Mouse (Mus musculus): Measurements from ENCODE around the gene 4930432M17Rik. TPM values are rescaled to one million over a fixed set of nuclear protein-coding genes. Genes with fewer than 3 reads are reported as not detected.

Gene 4930432M17Rik
- polyA plus RNA-seq, 1 experiment from 2014 or later = not detected

DNA sequence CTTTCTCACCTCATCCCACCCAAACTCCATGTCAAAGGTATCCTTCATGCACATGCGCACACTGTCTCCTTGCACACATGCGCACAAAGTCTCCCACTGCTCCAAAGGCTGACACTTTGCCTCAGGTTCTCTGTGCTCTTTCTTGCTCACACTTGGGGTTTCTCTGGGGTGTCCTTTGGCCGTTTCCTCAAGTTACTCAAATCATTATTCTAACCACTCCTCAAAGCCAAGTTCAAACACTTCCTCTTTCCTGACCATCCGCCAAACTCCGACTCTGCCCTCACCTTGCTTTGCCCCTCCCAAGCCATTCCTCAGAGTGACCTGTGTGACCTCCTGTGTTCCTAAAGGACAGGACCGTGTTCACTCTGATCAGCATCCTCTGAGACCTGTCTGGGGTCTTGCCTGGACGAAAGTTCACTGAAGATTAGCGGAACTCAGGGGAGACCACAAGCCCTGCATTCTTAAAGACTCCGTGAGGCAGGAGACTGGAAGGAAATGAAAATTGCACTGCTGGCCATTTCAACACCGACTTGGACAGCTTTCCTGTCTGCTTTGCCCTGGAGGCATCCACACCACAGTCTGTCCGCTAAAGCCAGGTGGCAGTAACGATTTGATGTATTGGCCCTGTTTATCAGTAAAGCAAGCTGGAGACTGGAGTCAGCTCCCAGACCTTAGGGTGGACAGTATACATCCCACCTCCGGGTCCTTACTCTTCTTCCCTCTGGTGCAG is 22.6 kb downstream of the 4930432M17Rik start:
- H3K36me3 ChIP-seq (ENCODE audit: control insufficient read depth, insufficient read depth, low read length) = no peaks in the 10 kb centered on the region
- WGBS = 83% methylated on average over 13 of the region's 13 CpGs
- no peak overlapping the region for H3K9ac ChIP-seq (ENCODE audit: low read length)
- ATAC-seq (replicated peaks; ENCODE audit: low FRiP score) = no peak
- H3K9me3 ChIP-seq (ENCODE audit: control insufficient read depth, low read length) = no peaks in the 10 kb centered on the region
- DNase-seq (ENCODE audit: low spot score) = no peak
- H3K4me1 ChIP-seq (replicated peaks; ENCODE audit: control insufficient read depth, insufficient read depth, low read length) = no peaks in the 10 kb centered on the region
- H3K27me3 ChIP-seq (ENCODE audit: control insufficient read depth, insufficient read depth, low read length) = no peaks in the 10 kb centered on the region
- H3K4me2 ChIP-seq (ENCODE audit: low read depth, low read length, severe bottlenecking) = no peak overlapping the region
- no peak overlapping the region for H3K27ac ChIP-seq (ENCODE audit: low read depth, low read length)
- H3K4me3 ChIP-seq (ENCODE audit: low read depth, low read length) = no peak overlapping the region

DNA sequence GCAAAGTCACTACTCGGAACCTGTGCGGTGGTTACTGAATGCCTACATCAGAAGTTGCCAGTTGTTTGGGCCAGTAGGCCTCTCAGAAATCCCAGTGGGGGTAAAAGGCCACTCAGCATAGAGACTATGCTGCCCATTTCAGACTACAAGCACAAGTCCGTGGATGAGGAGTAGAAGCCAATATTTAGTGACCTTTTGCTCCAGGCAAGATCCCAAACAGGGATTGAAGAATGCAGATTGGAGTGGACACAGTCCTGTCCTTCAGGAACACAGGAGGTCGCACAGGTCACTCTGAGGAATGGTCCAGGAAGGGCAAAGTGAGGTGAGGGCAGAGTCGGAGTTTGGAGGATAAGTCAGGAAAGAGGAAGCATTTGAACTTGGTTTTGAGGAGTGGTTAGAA is 23.2 kb downstream of the 4930432M17Rik start:
- Histone ChIP-seq H3K36me3 (ENCODE audit: control insufficient read depth, insufficient read depth, low read length) (no peaks in the 10 kb centered on the region), H3K27me3 (ENCODE audit: control insufficient read depth, insufficient read depth, low read length) (no peaks in the 10 kb centered on the region), H3K9ac (ENCODE audit: low read length) (no peak overlapping the region), H3K4me1 (replicated peaks; ENCODE audit: control insufficient read depth, insufficient read depth, low read length) (no peaks in the 10 kb centered on the region), H3K4me3 (ENCODE audit: low read depth, low read length) (no peak overlapping the region), H3K9me3 (ENCODE audit: control insufficient read depth, low read length) (no peaks in the 10 kb centered on the region), H3K27ac (ENCODE audit: low read depth, low read length) (no peak overlapping the region), H3K4me2 (ENCODE audit: low read depth, low read length, severe bottlenecking) (no peak overlapping the region)
- ATAC-seq (replicated peaks; ENCODE audit: low FRiP score) (no peak), DNase-seq (ENCODE audit: low spot score) (no peak)
- 86% methylated on average over 5 of the region's 5 CpGs for WGBS

DNA sequence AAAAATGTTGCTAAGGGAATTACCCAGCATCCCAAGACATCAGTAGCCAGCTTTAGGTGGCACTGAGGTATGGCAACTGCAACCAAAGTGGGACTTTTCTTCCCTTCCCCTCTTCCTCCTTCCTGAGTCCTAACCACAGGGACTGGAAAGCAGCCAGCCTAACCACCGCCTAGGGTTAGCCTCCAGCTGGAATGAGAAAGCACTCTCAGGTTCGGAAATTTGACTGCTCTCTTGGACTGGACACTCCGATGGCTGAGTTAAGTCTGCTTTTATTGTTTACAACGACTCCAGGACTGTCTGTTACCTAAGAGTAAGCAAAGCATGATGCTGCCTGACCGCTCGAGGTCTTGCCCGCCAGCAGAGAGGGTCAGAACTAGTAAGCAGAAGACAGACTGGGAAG is 26.6 kb downstream of the 4930432M17Rik start:
- no peaks in the 10 kb centered on the region for H3K9me3 ChIP-seq (ENCODE audit: control insufficient read depth, low read length)
- no peak overlapping the region for H3K4me2 ChIP-seq (ENCODE audit: low read depth, low read length, severe bottlenecking)
- WGBS = 89% methylated on average over 7 of the region's 7 CpGs
- H3K4me1 ChIP-seq (replicated peaks; ENCODE audit: control insufficient read depth, insufficient read depth, low read length) = peaks cover 17% of the 10 kb centered on the region
- ATAC-seq (replicated peaks; ENCODE audit: low FRiP score) (no peak), DNase-seq (ENCODE audit: low spot score) (no peak)
- H3K27ac ChIP-seq (ENCODE audit: low read depth, low read length) = no peak overlapping the region
- no peak overlapping the region for H3K9ac ChIP-seq (ENCODE audit: low read length)
- H3K27me3 ChIP-seq (ENCODE audit: control insufficient read depth, insufficient read depth, low read length) = no peaks in the 10 kb centered on the region
- no peak overlapping the region for H3K4me3 ChIP-seq (ENCODE audit: low read depth, low read length)
- H3K36me3 ChIP-seq (ENCODE audit: control insufficient read depth, insufficient read depth, low read length) = no peaks in the 10 kb centered on the region

DNA sequence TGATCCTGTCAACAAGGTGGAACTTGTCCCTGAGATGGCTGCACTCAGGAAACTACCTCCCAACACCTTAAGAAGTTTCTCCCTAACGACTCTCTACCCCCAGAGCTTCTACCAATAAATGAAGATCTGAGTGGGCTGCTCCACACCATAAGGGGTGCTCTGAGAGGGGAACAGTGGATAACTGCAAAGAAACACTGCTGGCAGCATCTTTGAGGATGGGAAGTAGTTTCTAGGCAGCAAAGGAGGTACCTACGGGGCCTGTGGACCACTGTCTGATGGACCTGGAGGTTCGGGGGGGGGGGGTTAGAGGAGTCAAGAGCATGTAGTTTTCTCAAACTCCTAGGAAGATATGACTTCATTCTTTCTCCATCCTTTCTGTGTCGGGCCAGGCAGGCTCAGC is 28.8 kb downstream of the 4930432M17Rik start:
- H3K9ac ChIP-seq (ENCODE audit: low read length) = no peak overlapping the region
- DNase-seq (ENCODE audit: low spot score) (no peak), ATAC-seq (replicated peaks; ENCODE audit: low FRiP score) (peak; percentile 14; the same call in 1 of the 2 replicates)
- H3K27me3 ChIP-seq (ENCODE audit: control insufficient read depth, insufficient read depth, low read length) = no peaks in the 10 kb centered on the region
- no peak overlapping the region for H3K4me3 ChIP-seq (ENCODE audit: low read depth, low read length)
- H3K9me3 ChIP-seq (ENCODE audit: control insufficient read depth, low read length) = no peaks in the 10 kb centered on the region
- H3K4me2 ChIP-seq (ENCODE audit: low read depth, low read length, severe bottlenecking) = no peak overlapping the region
- H3K36me3 ChIP-seq (ENCODE audit: control insufficient read depth, insufficient read depth, low read length) = no peaks in the 10 kb centered on the region
- 69% methylated on average over 4 of the region's 4 CpGs for WGBS
- peak overlapping the region; percentile 90 for H3K27ac ChIP-seq (ENCODE audit: low read depth, low read length)
- peaks cover 17% of the 10 kb centered on the region for H3K4me1 ChIP-seq (replicated peaks; ENCODE audit: control insufficient read depth, insufficient read depth, low read length)

DNA sequence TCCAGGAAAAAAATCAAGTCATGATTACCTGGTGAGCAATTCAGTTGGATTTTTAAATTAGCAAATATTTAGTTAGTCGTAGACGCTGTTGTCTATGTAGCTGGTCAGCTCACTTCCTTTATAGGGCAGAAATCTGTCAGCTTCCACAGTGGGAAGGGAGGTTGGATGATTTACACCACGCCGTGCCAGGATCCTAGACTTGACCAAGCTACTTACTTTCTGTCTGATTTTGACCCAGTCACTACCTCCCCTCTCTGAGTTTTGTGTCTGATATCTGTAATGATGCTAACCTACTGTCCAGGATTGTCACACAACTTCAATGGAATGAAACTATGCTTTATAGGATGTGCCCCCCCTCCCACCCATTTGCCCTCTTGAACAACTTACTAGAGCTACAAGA is 29.3 kb downstream of the 4930432M17Rik start:
- Histone ChIP-seq H3K4me2 (ENCODE audit: low read depth, low read length, severe bottlenecking) (no peak overlapping the region), H3K9me3 (ENCODE audit: control insufficient read depth, low read length) (no peaks in the 10 kb centered on the region), H3K4me1 (replicated peaks; ENCODE audit: control insufficient read depth, insufficient read depth, low read length) (peaks cover 17% of the 10 kb centered on the region), H3K9ac (ENCODE audit: low read length) (no peak overlapping the region), H3K27ac (ENCODE audit: low read depth, low read length) (peak overlapping the region; percentile 90), H3K27me3 (ENCODE audit: control insufficient read depth, insufficient read depth, low read length) (no peaks in the 10 kb centered on the region), H3K4me3 (ENCODE audit: low read depth, low read length) (no peak overlapping the region), H3K36me3 (ENCODE audit: control insufficient read depth, insufficient read depth, low read length) (no peaks in the 10 kb centered on the region)
- 70% methylated on average over 4 of the region's 4 CpGs for WGBS
- DNase-seq (ENCODE audit: low spot score) = no peak
- peak; percentile 40 for ATAC-seq (replicated peaks; ENCODE audit: low FRiP score)

DNA sequence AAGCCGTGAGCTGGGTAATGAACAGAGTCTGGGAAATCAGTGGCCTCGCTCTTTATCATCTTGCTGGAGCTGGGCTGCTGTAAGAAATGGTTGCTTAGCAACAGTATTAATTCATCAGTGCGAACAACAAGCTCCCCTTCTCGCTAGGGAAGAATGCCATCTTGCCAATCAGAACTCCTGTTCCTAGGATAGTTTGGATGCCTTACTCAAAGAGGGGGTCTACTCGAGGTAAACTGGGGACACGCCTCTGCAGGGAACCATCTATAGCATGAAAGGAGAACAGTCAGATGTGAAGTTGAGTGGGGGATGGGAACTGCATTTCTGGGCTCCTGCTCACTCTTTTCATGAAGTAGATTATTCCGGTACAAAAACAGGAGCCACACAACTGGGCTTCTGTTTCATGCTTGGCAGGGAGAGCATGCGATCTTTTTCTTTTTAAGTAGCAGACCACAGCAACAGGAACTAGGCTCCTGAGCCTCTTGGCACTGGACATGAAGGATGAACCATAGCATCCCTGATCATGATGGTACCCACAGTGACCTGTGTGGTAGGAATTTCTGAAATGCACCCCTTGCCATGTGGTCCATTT is 29.9 kb downstream of the 4930432M17Rik start:
- Histone ChIP-seq H3K27me3 (ENCODE audit: control insufficient read depth, insufficient read depth, low read length) (no peaks in the 10 kb centered on the region), H3K9me3 (ENCODE audit: control insufficient read depth, low read length) (no peaks in the 10 kb centered on the region), H3K27ac (ENCODE audit: low read depth, low read length) (peak overlapping the region; percentile 90), H3K4me3 (ENCODE audit: low read depth, low read length) (no peak overlapping the region), H3K4me2 (ENCODE audit: low read depth, low read length, severe bottlenecking) (peak overlapping the region; percentile 11; the same call in 1 of the 2 replicates), H3K36me3 (ENCODE audit: control insufficient read depth, insufficient read depth, low read length) (no peaks in the 10 kb centered on the region), H3K9ac (ENCODE audit: low read length) (no peak overlapping the region; the same call in 1 of the 2 replicates), H3K4me1 (replicated peaks; ENCODE audit: control insufficient read depth, insufficient read depth, low read length) (peaks cover 17% of the 10 kb centered on the region)
- WGBS = 12% methylated on average over 8 of the region's 8 CpGs
- ATAC-seq (replicated peaks; ENCODE audit: low FRiP score) (peak; percentile 98), DNase-seq (ENCODE audit: low spot score) (peak; percentile 79)

DNA sequence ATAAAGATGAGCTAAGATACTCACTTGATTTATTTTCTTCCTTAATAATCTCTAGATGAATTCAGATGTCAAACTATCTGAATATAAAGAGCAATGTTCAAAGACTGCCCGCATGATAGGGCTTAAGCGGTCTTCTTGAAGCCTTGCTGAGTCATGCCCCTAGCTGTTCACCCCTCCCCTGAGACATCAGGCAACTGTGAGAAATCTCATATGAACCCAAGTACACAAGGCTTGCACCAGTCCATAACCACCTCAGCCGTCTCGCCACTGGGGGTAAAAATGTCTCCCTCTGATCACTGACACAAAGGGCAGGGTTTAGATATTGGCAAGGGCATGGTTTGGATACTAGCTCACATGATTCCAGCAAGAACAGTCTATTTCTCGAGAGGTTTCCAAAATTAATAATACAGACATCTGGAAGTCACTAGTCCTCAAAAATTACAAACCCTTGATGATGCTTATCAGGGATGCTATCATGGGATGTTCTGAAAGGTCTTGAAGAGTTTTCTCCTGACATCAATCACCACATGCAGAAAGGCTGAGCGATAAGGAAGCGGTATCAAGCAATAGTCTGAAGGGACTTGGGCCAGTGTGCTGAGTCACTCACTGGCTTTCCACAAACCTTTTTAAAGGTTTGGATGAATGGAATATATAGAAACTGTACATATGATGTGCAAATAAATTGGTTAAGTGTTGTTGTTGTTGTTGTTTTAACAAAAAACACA is 32.8 kb downstream of the 4930432M17Rik start:
- Histone ChIP-seq H3K4me1 (replicated peaks; ENCODE audit: control insufficient read depth, insufficient read depth, low read length) (peaks cover 17% of the 10 kb centered on the region), H3K27ac (ENCODE audit: low read depth, low read length) (no peak overlapping the region), H3K36me3 (ENCODE audit: control insufficient read depth, insufficient read depth, low read length) (no peaks in the 10 kb centered on the region), H3K9ac (ENCODE audit: low read length) (no peak overlapping the region), H3K27me3 (ENCODE audit: control insufficient read depth, insufficient read depth, low read length) (no peaks in the 10 kb centered on the region), H3K9me3 (ENCODE audit: control insufficient read depth, low read length) (no peaks in the 10 kb centered on the region), H3K4me3 (ENCODE audit: low read depth, low read length) (no peak overlapping the region), H3K4me2 (ENCODE audit: low read depth, low read length, severe bottlenecking) (no peak overlapping the region)
- WGBS = 91% methylated on average over 7 of the region's 7 CpGs
- DNase-seq (ENCODE audit: low spot score) = no peak
- no peak for ATAC-seq (replicated peaks; ENCODE audit: low FRiP score)

DNA sequence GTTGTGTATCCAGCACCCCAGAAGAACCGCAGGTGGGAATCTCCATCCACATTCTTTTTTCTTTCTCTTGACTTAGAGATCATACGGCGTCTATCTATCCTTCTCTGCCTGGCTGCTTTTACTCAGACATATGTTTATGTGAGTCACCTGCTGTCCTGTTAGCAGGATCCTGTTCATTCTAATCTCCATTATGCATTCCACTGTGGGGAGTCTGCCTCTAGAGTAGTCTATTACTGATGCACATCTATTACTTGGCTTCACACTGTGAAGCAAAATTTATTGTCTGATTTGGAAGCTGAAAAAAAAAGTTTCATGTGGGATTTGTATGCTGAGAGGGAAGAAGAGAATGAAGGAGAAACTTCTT is 33.3 kb downstream of the 4930432M17Rik start:
- no peak for ATAC-seq (replicated peaks; ENCODE audit: low FRiP score)

More for the DNA sequence above, 33.3 kb downstream of the 4930432M17Rik start:
- no peak overlapping the region for H3K4me2 ChIP-seq (ENCODE audit: low read depth, low read length, severe bottlenecking)
- peaks cover 17% of the 10 kb centered on the region for H3K4me1 ChIP-seq (replicated peaks; ENCODE audit: control insufficient read depth, insufficient read depth, low read length)
- no peak for DNase-seq (ENCODE audit: low spot score)
- no peaks in the 10 kb centered on the region for H3K27me3 ChIP-seq (ENCODE audit: control insufficient read depth, insufficient read depth, low read length)
- 75% methylated on average over 3 of the region's 3 CpGs for WGBS
- no peak overlapping the region for H3K4me3 ChIP-seq (ENCODE audit: low read depth, low read length)
- H3K9ac ChIP-seq (ENCODE audit: low read length) = no peak overlapping the region
- H3K36me3 ChIP-seq (ENCODE audit: control insufficient read depth, insufficient read depth, low read length) = no peaks in the 10 kb centered on the region
- H3K9me3 ChIP-seq (ENCODE audit: control insufficient read depth, low read length) = no peaks in the 10 kb centered on the region
- no peak overlapping the region for H3K27ac ChIP-seq (ENCODE audit: low read depth, low read length)

Measured in forebrain, embryonic 11.5 days (tissue).